Mouse (Mus musculus): ENCODE results near the gene Abcc4. TPM values are rescaled to one million over a fixed set of nuclear protein-coding genes. Genes with fewer than 3 reads are reported as not detected.

Gene Abcc4
- total RNA-seq, 2 experiments from 2014 or later = 2.9 to 3.1 TPM

- DNase-seq = no peak
Measured at GRCm38 (mm10) chr14:118710945-118711344, 4.9 kb upstream of the Abcc4 start.

GRCm38 (mm10) chr14:118709736-118710135 lies 3.7 kb upstream of the Abcc4 start:
- DNase-seq = peak; percentile 89

GRCm38 (mm10) chr14:118708126-118708525 lies 2.1 kb upstream of the Abcc4 start:
- no peak for DNase-seq

GRCm38 (mm10) chr14:118706962-118707361 lies 943 bp upstream of the Abcc4 start:
- DNase-seq = no peak

- no peak for DNase-seq
Measured at GRCm38 (mm10) chr14:118705465-118705807, 583 bp downstream of the Abcc4 start.

GRCm38 (mm10) chr14:118703363-118703762 lies 2.7 kb downstream of the Abcc4 start:
- DNase-seq = no peak

GRCm38 (mm10) chr14:118701991-118702608 lies 3.9 kb downstream of the Abcc4 start:
- DNase-seq = peak; percentile 80

GRCm38 (mm10) chr14:118700576-118700975 lies 5.4 kb downstream of the Abcc4 start:
- DNase-seq = no peak

GRCm38 (mm10) chr14:118699963-118700362 lies 6.1 kb downstream of the Abcc4 start:
- DNase-seq = no peak

- DNase-seq = no peak
Measured at GRCm38 (mm10) chr14:118699508-118699907, 6.5 kb downstream of the Abcc4 start.

GRCm38 (mm10) chr14:118696556-118697289 lies 9.3 kb downstream of the Abcc4 start:
- no peak for DNase-seq

GRCm38 (mm10) chr14:118695866-118696265 lies 10.2 kb downstream of the Abcc4 start:
- DNase-seq = no peak

- DNase-seq = no peak
Measured at GRCm38 (mm10) chr14:118694321-118694720, 11.7 kb downstream of the Abcc4 start.

- DNase-seq = no peak
Measured at GRCm38 (mm10) chr14:118691910-118692309, 14.1 kb downstream of the Abcc4 start.

- DNase-seq = no peak
Measured at GRCm38 (mm10) chr14:118691404-118691803, 14.6 kb downstream of the Abcc4 start.

GRCm38 (mm10) chr14:118690921-118691320 lies 15.1 kb downstream of the Abcc4 start:
- no peak for DNase-seq

GRCm38 (mm10) chr14:118690336-118690735 lies 15.7 kb downstream of the Abcc4 start:
- no peak for DNase-seq

GRCm38 (mm10) chr14:118688643-118689042 lies 17.4 kb downstream of the Abcc4 start:
- no peak for DNase-seq

- DNase-seq = no peak
Measured at GRCm38 (mm10) chr14:118686861-118687260, 19.2 kb downstream of the Abcc4 start.

GRCm38 (mm10) chr14:118685572-118685971 lies 20.4 kb downstream of the Abcc4 start:
- DNase-seq = no peak

- no peak for DNase-seq
Measured at GRCm38 (mm10) chr14:118682339-118683034, 23.5 kb downstream of the Abcc4 start.

- no peak for DNase-seq
Measured at GRCm38 (mm10) chr14:118681087-118681486, 24.9 kb downstream of the Abcc4 start.

GRCm38 (mm10) chr14:118678279-118678985 lies 27.6 kb downstream of the Abcc4 start:
- DNase-seq = no peak
